Mouse (Mus musculus) erythroblast, embryonic 14.5 days (primary cell): ENCODE measurements at regions not wholly inside any gene's neighbourhood (a gene's known extent, or its start where the extent isn't known, plus 50 kb on each side); places are given as distances from the start of the nearest gene placed in this dataset.

ENCODE experiments used
- GATA1 ChIP-seq: IDR thresholded peaks from 2 replicates; pipeline ENCODE4 v1.6.1; 2012; ENCODE audit warnings: low read length, inconsistent platforms, mixed read lengths
- TAL1 ChIP-seq: IDR thresholded peaks from 3 replicates; pipeline ENCODE4 v1.6.1; 2012; ENCODE audit warnings: low read length, inconsistent platforms, mixed read lengths

- TF ChIP-seq GATA1 = no peak
- no peak for TF ChIP-seq TAL1
These were observed 155.8 kb upstream of the Klf14 start for GRCm38 (mm10) chr6:31114336-31115335.
